Comparison of ENCODE assay signal across 7 mouse cellular contexts in genomic region chr4:124850261-124850913, GRCm38 (mm10). TPM values are rescaled to one million over a fixed set of nuclear protein-coding genes. Genes with fewer than 3 reads are reported as not detected.
DNase-seq lines count a peak whose midpoint lies in the region; ATAC-seq and TF ChIP-seq lines count a peak whose summit lies in the region.

Yrdc (plus strand) TSS chr4:124850679.

- H3K4me3 ChIP-seq in embryonic facial prominence, embryonic 12.5 days, result peak within 1 kb of the TSS; percentile 100
- peak within 1 kb of the TSS; percentile 92 for H3K4me3 ChIP-seq in kidney, adult 2 months (ENCODE audit: insufficient read depth, low read depth, low read length)
- H3K4me3 ChIP-seq in limb, embryonic 12.5 days (replicated peaks), result peak within 1 kb of the TSS; percentile 100
- H3K4me3 ChIP-seq in midbrain, embryonic 15.5 days, result peak within 1 kb of the TSS; percentile 82
- peak within 1 kb of the TSS; percentile 95 for H3K4me3 ChIP-seq in spleen, adult 2 months (ENCODE audit: extremely low read depth, insufficient read depth, insufficient read length)

- WGBS in embryonic facial prominence, embryonic 12.5 days, result 1% methylated on average over 80 of the region's 90 CpGs
- under 1% methylated on average over 90 of the region's 90 CpGs for WGBS in kidney, adult 2 months
- 1% methylated on average over 69 of the region's 90 CpGs for WGBS in limb, embryonic 12.5 days
- under 1% methylated on average over 86 of the region's 90 CpGs for WGBS in midbrain, embryonic 15.5 days
- WGBS in spleen, adult 2 months, result under 1% methylated on average over 90 of the region's 90 CpGs

- TF ChIP-seq CTCF in kidney, adult 2 months (conservative IDR thresholded peaks at IDR 0.05; ENCODE audit: insufficient read depth, insufficient read length, low read depth, low read length), result no peak
- no peak for TF ChIP-seq CTCF in spleen, adult 2 months (IDR thresholded peaks at IDR 0.05; ENCODE audit: extremely low read depth, insufficient read depth, insufficient read length, insufficient replicate concordance)

- H3K4me1 ChIP-seq in embryonic facial prominence, embryonic 12.5 days, result peaks cover 22% of the 10 kb centered on the region
- peaks cover 9% of the 10 kb centered on the region for H3K4me1 ChIP-seq in kidney, adult 2 months (ENCODE audit: control insufficient read depth, insufficient read depth, low read length)
- peaks cover 20% of the 10 kb centered on the region for H3K4me1 ChIP-seq in limb, embryonic 12.5 days (replicated peaks)
- peaks cover 45% of the 10 kb centered on the region for H3K4me1 ChIP-seq in midbrain, embryonic 15.5 days
- peaks cover 12% of the 10 kb centered on the region for H3K4me1 ChIP-seq in spleen, adult 2 months (ENCODE audit: control insufficient read depth, insufficient read depth, insufficient read length)

- peak; percentile 17 for TF ChIP-seq POLR2A in kidney, adult 2 months (IDR thresholded peaks at IDR 0.05; ENCODE audit: low read depth, low read length)
- peak; percentile 76 for TF ChIP-seq POLR2A in spleen, adult 2 months (IDR thresholded peaks at IDR 0.05; ENCODE audit: low read depth, low read length)

- peaks cover 18% of the 10 kb centered on the region for H3K36me3 ChIP-seq in embryonic facial prominence, embryonic 12.5 days
- H3K36me3 ChIP-seq in kidney, adult 2 months (ENCODE audit: control insufficient read depth, insufficient read depth, low read length), result 0 out of 2 replicates have a peak, but pooled peaks cover 2% of the 10 kb centered on the region
- H3K36me3 ChIP-seq in limb, embryonic 12.5 days, result peaks cover 42% of the 10 kb centered on the region
- peaks cover 12% of the 10 kb centered on the region for H3K36me3 ChIP-seq in midbrain, embryonic 15.5 days (replicated peaks)
- H3K36me3 ChIP-seq in spleen, adult 2 months (ENCODE audit: control insufficient read depth, insufficient read depth, low read length), result peaks cover 8% of the 10 kb centered on the region

- H3K27me3 ChIP-seq in embryonic facial prominence, embryonic 12.5 days, result no peaks in the 10 kb centered on the region
- H3K27me3 ChIP-seq in kidney, adult 2 months (replicated peaks; ENCODE audit: control insufficient read depth, insufficient read depth, low read length), result no peaks in the 10 kb centered on the region
- no peaks in the 10 kb centered on the region for H3K27me3 ChIP-seq in limb, embryonic 12.5 days
- H3K27me3 ChIP-seq in midbrain, embryonic 15.5 days (replicated peaks), result no peaks in the 10 kb centered on the region
- no peaks in the 10 kb centered on the region for H3K27me3 ChIP-seq in spleen, adult 2 months (ENCODE audit: control insufficient read depth, insufficient read depth, low read length)

- ATAC-seq in embryonic facial prominence, embryonic 12.5 days (ENCODE audit: insufficient number of reproducible peaks, insufficient read depth, low FRiP score, low TSS enrichment), result peak; percentile 84
- ATAC-seq in limb, embryonic 12.5 days (ENCODE audit: insufficient number of reproducible peaks, insufficient read depth, low FRiP score, low TSS enrichment, low read depth), result peak; percentile 90
- ATAC-seq in midbrain, embryonic 15.5 days (replicated peaks), result peak; percentile 93

- peak within 1 kb of the TSS; percentile 93 for H3K9ac ChIP-seq in embryonic facial prominence, embryonic 12.5 days
- peak within 1 kb of the TSS; percentile 90 for H3K9ac ChIP-seq in limb, embryonic 12.5 days (replicated peaks)
- peak within 1 kb of the TSS; percentile 83 for H3K9ac ChIP-seq in midbrain, embryonic 15.5 days

- DNase-seq in adrenal gland, postnatal 25 days, result peak; percentile 94
- peak; percentile 95 for DNase-seq in heart, adult 18-20 months
- DNase-seq in kidney, adult 2 months, result peak; percentile 96
- peak; percentile 78 to 90 for DNase-seq in spleen, adult 2 months (ENCODE audit: low read depth in 1 of 2, low spot score in 2 of 2)

- H3K9me3 ChIP-seq in embryonic facial prominence, embryonic 12.5 days, result no peaks in the 10 kb centered on the region
- H3K9me3 ChIP-seq in limb, embryonic 12.5 days, result no peaks in the 10 kb centered on the region
- no peaks in the 10 kb centered on the region for H3K9me3 ChIP-seq in midbrain, embryonic 15.5 days

- peak within 1 kb of the TSS; percentile 91 for H3K27ac ChIP-seq in embryonic facial prominence, embryonic 12.5 days
- peak within 1 kb of the TSS; percentile 65 for H3K27ac ChIP-seq in kidney, adult 2 months (ENCODE audit: insufficient read depth, low read depth, low read length)
- H3K27ac ChIP-seq in limb, embryonic 12.5 days, result peak within 1 kb of the TSS; percentile 91
- H3K27ac ChIP-seq in midbrain, embryonic 15.5 days, result peak within 1 kb of the TSS; percentile 95
- H3K27ac ChIP-seq in spleen, adult 2 months (ENCODE audit: insufficient read depth, low read length), result peak within 1 kb of the TSS; percentile 85

- H3K4me2 ChIP-seq in embryonic facial prominence, embryonic 12.5 days (replicated peaks), result peak within 1 kb of the TSS; percentile 86
- H3K4me2 ChIP-seq in limb, embryonic 12.5 days, result peak within 1 kb of the TSS; percentile 92
- H3K4me2 ChIP-seq in midbrain, embryonic 15.5 days, result peak within 1 kb of the TSS; percentile 86

RNA-seq across cellular contexts. Expression of gene Yrdc, which starts in this region (rescaled TPM):
- total RNA-seq in adrenal gland, postnatal 25 days (2021), result 35.0 and 48.6 TPM in 2 replicates
- 42.3 and 45.2 TPM in 2 replicates for polyA plus RNA-seq in embryonic facial prominence, embryonic 12.5 days (2016; fragmentation: Nextera tagmentation; extraction: Ambion mirVana)
- 10 to 100 TPM; 20.0 to 20.5 TPM for total RNA-seq in heart, adult 18-20 months (2021)
- polyA plus RNA-seq in kidney, adult 2 months (2012; rRNA removed), result 34.3 TPM in 2 replicates
- polyA plus RNA-seq in limb, embryonic 12.5 days (2016; fragmentation: Nextera tagmentation; extraction: Ambion mirVana), result 41.4 and 44.3 TPM in 2 replicates
- 49.2 and 50.5 TPM in 2 replicates for polyA plus RNA-seq in midbrain, embryonic 15.5 days (2015; fragmentation: Nextera tagmentation; extraction: Ambion mirVana)
- polyA plus RNA-seq in spleen, adult 2 months (2012; rRNA removed), result 25.5 and 28.0 TPM in 2 replicates

Comparison
In these comparisons a context has a peak if more than half of its experiments do, and no peak if none do; other contexts are left out.
1. Peak in every context shown above with its lines: DNase-seq, ATAC-seq, H3K4me3 ChIP-seq and H3K27ac ChIP-seq.